ENCODE assay signal across 8 mouse cellular contexts in the genomic region with DNA sequence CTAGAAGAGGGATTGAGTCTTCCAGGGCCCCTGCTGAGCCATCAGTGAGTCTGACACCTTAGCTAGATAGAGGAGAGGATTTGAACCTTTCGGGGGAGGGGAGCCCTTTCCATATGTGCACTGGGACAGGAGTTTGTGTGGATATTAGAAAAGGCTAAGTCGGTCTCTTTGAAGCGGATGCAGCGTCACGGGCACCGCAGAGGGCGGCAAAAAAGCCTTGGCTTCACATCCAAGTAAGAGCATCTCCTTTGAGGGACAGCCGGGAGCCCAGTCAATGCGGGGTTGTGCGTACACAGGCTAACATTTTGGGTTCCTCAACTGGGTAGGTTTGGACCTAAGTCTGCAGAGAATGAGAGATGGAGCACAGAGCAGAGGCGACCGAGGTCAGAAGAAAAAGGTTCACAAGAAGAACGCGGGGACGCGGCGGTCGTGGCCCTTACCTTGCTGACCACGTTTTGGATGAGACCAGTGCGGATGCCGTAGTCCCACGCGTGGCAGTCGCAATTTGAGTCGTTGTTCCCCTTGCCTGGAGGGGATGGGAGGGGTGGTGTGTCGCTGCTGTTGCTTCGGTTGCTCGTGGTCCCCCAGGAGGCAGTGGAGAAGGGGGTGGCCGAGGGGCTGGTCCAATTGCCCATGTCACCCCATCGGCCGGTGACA. TPM values are rescaled to one million over a fixed set of nuclear protein-coding genes. Genes with fewer than 3 reads are reported as not detected.
DNase-seq lines count a peak whose midpoint lies in the region; ATAC-seq and TF ChIP-seq lines count a peak whose summit lies in the region.

No protein-coding gene starts in this region.

- TF ChIP-seq EP300 in heart, adult 2 months (IDR thresholded peaks at IDR 0.05; ENCODE audit: insufficient read depth, low read depth, low read length): no peak

- peak overlapping the region; percentile 73 for H3K4me3 ChIP-seq in heart, adult 2 months
- peak overlapping the region; percentile 56 for H3K4me3 ChIP-seq in bone marrow macrophage, adult 2 months (ENCODE audit: insufficient read depth, low read length)
- peak overlapping the region; percentile 74 for H3K4me3 ChIP-seq in hindbrain, embryonic 14.5 days (replicated peaks; ENCODE audit: low read length)
- peak overlapping the region; percentile 83 for H3K4me3 ChIP-seq in limb, embryonic 10.5 days
- H3K4me3 ChIP-seq in midbrain, embryonic 13.5 days (replicated peaks): peak overlapping the region; percentile 94

- peaks cover 1% of the 10 kb centered on the region for H3K4me1 ChIP-seq in heart, adult 2 months (ENCODE audit: control insufficient read depth, insufficient read depth, low read length)
- no peaks in the 10 kb centered on the region for H3K4me1 ChIP-seq in bone marrow macrophage, adult 2 months (ENCODE audit: control insufficient read depth, insufficient read depth, low read length)
- H3K4me1 ChIP-seq in hindbrain, embryonic 14.5 days (replicated peaks; ENCODE audit: control insufficient read depth, insufficient read depth, low read length): peaks cover 38% of the 10 kb centered on the region
- peaks cover 24% of the 10 kb centered on the region for H3K4me1 ChIP-seq in limb, embryonic 10.5 days
- H3K4me1 ChIP-seq in midbrain, embryonic 13.5 days (replicated peaks): peaks cover 52% of the 10 kb centered on the region

- no peaks in the 10 kb centered on the region for H3K36me3 ChIP-seq in heart, adult 2 months (ENCODE audit: control insufficient read depth, insufficient read depth, low read length)
- no peaks in the 10 kb centered on the region for H3K36me3 ChIP-seq in hindbrain, embryonic 14.5 days (replicated peaks; ENCODE audit: control insufficient read depth, insufficient read depth)
- H3K36me3 ChIP-seq in limb, embryonic 10.5 days: no peaks in the 10 kb centered on the region
- H3K36me3 ChIP-seq in midbrain, embryonic 13.5 days: peaks cover 3% of the 10 kb centered on the region

- no peaks in the 10 kb centered on the region for H3K9me3 ChIP-seq in hindbrain, embryonic 14.5 days (ENCODE audit: control insufficient read depth, low read length)
- H3K9me3 ChIP-seq in limb, embryonic 10.5 days (replicated peaks): no peaks in the 10 kb centered on the region
- H3K9me3 ChIP-seq in midbrain, embryonic 13.5 days: no peaks in the 10 kb centered on the region

- H3K9ac ChIP-seq in heart, adult 2 months (ENCODE audit: low read depth, low read length): peak overlapping the region; percentile 87
- H3K9ac ChIP-seq in hindbrain, embryonic 14.5 days: peak overlapping the region; percentile 97
- peak overlapping the region; percentile 98 for H3K9ac ChIP-seq in midbrain, embryonic 13.5 days (replicated peaks)

- WGBS in heart, adult 2 months: 7% methylated on average over 31 of the region's 31 CpGs
- 1% methylated on average over 31 of the region's 31 CpGs for WGBS in hindbrain, embryonic 14.5 days
- 1% methylated on average over 31 of the region's 31 CpGs for WGBS in limb, embryonic 10.5 days
- under 1% methylated on average over 31 of the region's 31 CpGs for WGBS in midbrain, embryonic 13.5 days

- no peaks in the 10 kb centered on the region for H3K27me3 ChIP-seq in heart, adult 2 months (ENCODE audit: control insufficient read depth, insufficient read depth, low read length)
- H3K27me3 ChIP-seq in hindbrain, embryonic 14.5 days (ENCODE audit: control insufficient read depth, insufficient read depth, low read length): no peaks in the 10 kb centered on the region
- H3K27me3 ChIP-seq in limb, embryonic 10.5 days (ENCODE audit: low read depth, poor library complexity, severe bottlenecking): peaks cover 72% of the 10 kb centered on the region
- no peaks in the 10 kb centered on the region; the same call in 1 of the 2 replicates for H3K27me3 ChIP-seq in midbrain, embryonic 13.5 days

- peak; percentile 27 for ATAC-seq in erythroblast, adult 5-6 weeks (replicated peaks; ENCODE audit: low FRiP score, poor library complexity, severe bottlenecking)
- ATAC-seq in hindbrain, embryonic 14.5 days (ENCODE audit: low FRiP score): peak; percentile 15; the same call in 1 of the 2 replicates
- ATAC-seq in midbrain, embryonic 13.5 days: peak; percentile 3; the same call in 1 of the 2 replicates

- no peak for DNase-seq in heart, adult 2 months
- DNase-seq in heart, adult 8-10 months (ENCODE audit: low spot score): no peak
- peak; percentile 32 for DNase-seq in hindbrain, embryonic 14.5 days (ENCODE audit: low spot score)
- DNase-seq in limb, embryonic 10.5 days (ENCODE audit: low spot score): peak; percentile 40
- DNase-seq in testis, postnatal 14 days (ENCODE audit: low spot score): peak; percentile 4

- TF ChIP-seq POLR2A in heart, adult 2 months (IDR thresholded peaks at IDR 0.05; ENCODE audit: insufficient read depth, low read depth, low read length): no peak
- TF ChIP-seq POLR2A in bone marrow macrophage, adult 2 months (IDR thresholded peaks at IDR 0.05; ENCODE audit: borderline replicate concordance, low read depth, low read length): no peak

- H3K4me2 ChIP-seq in hindbrain, embryonic 14.5 days (replicated peaks): peak overlapping the region; percentile 74
- peak overlapping the region; percentile 93 for H3K4me2 ChIP-seq in midbrain, embryonic 13.5 days (replicated peaks)

- H3K79me2 ChIP-seq in heart, adult 2 months (replicated peaks; ENCODE audit: control insufficient read depth, insufficient read depth, low read length): no peaks in the 10 kb centered on the region

- TF ChIP-seq CTCF in heart, adult 2 months (IDR thresholded peaks at IDR 0.05): no peak
- no peak for TF ChIP-seq CTCF in bone marrow macrophage, adult 2 months (IDR thresholded peaks at IDR 0.05; ENCODE audit: low read depth, low read length)

- H3K27ac ChIP-seq in heart, adult 2 months: peak overlapping the region; percentile 93; the same call in 1 of the 2 replicates
- H3K27ac ChIP-seq in bone marrow macrophage, adult 2 months (ENCODE audit: insufficient read depth, low read depth, low read length): no peak overlapping the region
- peak overlapping the region; percentile 86; the same call in 1 of the 2 replicates for H3K27ac ChIP-seq in hindbrain, embryonic 14.5 days
- H3K27ac ChIP-seq in limb, embryonic 10.5 days: peak overlapping the region; percentile 87
- peak overlapping the region; percentile 89 for H3K27ac ChIP-seq in midbrain, embryonic 13.5 days

- intact Hi-C loops in heart, adult 2 months (cut with DNase I): loop anchor here (2.0 to 10.0 kb wide), 2 partner anchors 157 to 291 kb away; no protein-coding TSS in a partner anchor

RNA-seq across cellular contexts. Expression of a gene that starts 1.1 kb away (rescaled TPM):
- 10 to 100 TPM; 11.1 to 14.2 TPM for total RNA-seq in heart, adult 2 months (2021)
- 12.1 and 12.2 TPM in 2 replicates for polyA plus RNA-seq in heart, adult 2 months (2012; rRNA removed)
- 10 to 100 TPM in 2 of 4 experiments, 1 to 10 TPM in 2; 8.8 to 12.5 (median 10.9) TPM for total RNA-seq in heart, adult 8-10 months (2022)
- polyA plus RNA-seq in bone marrow macrophage, adult 2 months (2012; ENCODE audit: insufficient read depth, insufficient read length, missing spikeins): not detected in 2 replicates
- 96.1 and 126 TPM in 2 replicates for total RNA-seq in erythroblast, adult 5-6 weeks (2015; ENCODE audit: low replicate concordance)
- total RNA-seq in erythroblast, adult 5-6 weeks (2017; ENCODE audit: low replicate concordance): 118 and 177 TPM in 2 replicates
- polyA plus RNA-seq in hindbrain, embryonic 14.5 days (2014; fragmentation: Nextera tagmentation; extraction: Ambion mirVana): 27.0 and 28.5 TPM in 2 replicates
- 1.7 and 1.8 TPM in 2 replicates for polyA plus RNA-seq in limb, embryonic 10.5 days (2016; fragmentation: Nextera tagmentation; extraction: Ambion mirVana)
- polyA plus RNA-seq in midbrain, embryonic 13.5 days (2015; fragmentation: Nextera tagmentation; extraction: Ambion mirVana): 15.3 and 15.8 TPM in 2 replicates

Comparison
In these comparisons a context has a peak if more than half of its experiments do, and no peak if none do; other contexts are left out.
1. DNase-seq: peak in hindbrain, embryonic 14.5 days (single experiment), limb, embryonic 10.5 days (single experiment) and testis, postnatal 14 days (single experiment); none in heart, adult 2 months (0 of 2) and heart, adult 8-10 months (single experiment).
2. Peak in every context shown above with its lines, with median percentiles within 50 percentile points of each other: H3K4me3 ChIP-seq, H3K9ac ChIP-seq and ATAC-seq.